Mouse (Mus musculus) lung, postnatal 0 days (tissue): ENCODE measurements at regions not wholly inside any gene's neighbourhood (a gene's known extent, or its start where the extent isn't known, plus 50 kb on each side); places are given as distances from the start of the nearest gene placed in this dataset.

Experiments
- CTCF ChIP-seq: IDR thresholded peaks from 2 replicates; pipeline ENCODE4 v1.5.1; 2016; ENCODE audit warnings: antibody characterized with exemption, mild to moderate bottlenecking
- EP300 ChIP-seq: IDR thresholded peaks from 2 replicates; pipeline ENCODE4 v1.6.1; 2016; ENCODE audit warnings: antibody characterized with exemption, mild to moderate bottlenecking, control low read depth

DNA sequence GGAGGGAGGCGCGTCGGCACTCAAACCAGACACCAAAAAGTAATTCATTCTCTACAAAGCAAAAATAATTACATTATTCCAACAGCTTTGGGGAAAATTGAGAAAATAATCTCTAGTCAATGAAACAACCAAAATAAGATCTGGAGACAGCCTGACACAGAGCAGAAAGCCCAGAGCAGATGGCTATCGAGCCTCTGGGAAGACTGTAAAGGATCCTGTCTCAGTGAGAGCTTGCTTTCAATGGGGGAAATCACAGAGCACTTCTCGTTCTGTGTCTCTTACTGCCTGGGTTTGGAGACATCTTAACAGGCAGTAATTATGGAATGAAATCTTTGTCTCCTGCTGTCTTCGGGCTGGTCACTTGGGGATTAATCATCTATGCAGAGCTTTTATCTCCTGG, 226.7 kb upstream of the F930015N05Rik start:
- TF ChIP-seq CTCF (no peak), EP300 (no peak)
